Mouse (Mus musculus) mouse trophoblast stem cell (cell line): ENCODE data around the gene Btbd35f19.
"Not testable (repeated sequence)": the region's sequence is repeated elsewhere in the genome, so short reads cannot be mapped to it uniquely, and the experiment has no call there.

ENCODE experiments used
- in situ Hi-C, 2 experiments: fragments of 300-500 bp; cut with MseI, MboI; formaldehyde crosslinking; loops; 2 replicates in 1 of 2; 3 replicates in 1 of 2; pipeline ENCODE4 v1.15.1; 2025

The Btbd35f19 gene

GRCm38 (mm10) chrX:31383818-31384217 is at the start of gene Btbd35f19:
TSS of gene Btbd35f19 (minus strand) at chrX:31383918.
- in situ Hi-C loops = not testable (repeated sequence)

- in situ Hi-C loops = not testable (repeated sequence)
Observed at GRCm38 (mm10) chrX:31341924-31342323, 41.8 kb downstream of the Btbd35f19 start.

GRCm38 (mm10) chrX:31336154-31336553 is 47.6 kb downstream of the Btbd35f19 start, which contains the start of gene Btbd35f26:
TSS of gene Btbd35f26 (plus strand) at chrX:31336454.
- in situ Hi-C loops = not testable (repeated sequence)
